ENCODE assay signal across 7 mouse cellular contexts in the genomic region with DNA sequence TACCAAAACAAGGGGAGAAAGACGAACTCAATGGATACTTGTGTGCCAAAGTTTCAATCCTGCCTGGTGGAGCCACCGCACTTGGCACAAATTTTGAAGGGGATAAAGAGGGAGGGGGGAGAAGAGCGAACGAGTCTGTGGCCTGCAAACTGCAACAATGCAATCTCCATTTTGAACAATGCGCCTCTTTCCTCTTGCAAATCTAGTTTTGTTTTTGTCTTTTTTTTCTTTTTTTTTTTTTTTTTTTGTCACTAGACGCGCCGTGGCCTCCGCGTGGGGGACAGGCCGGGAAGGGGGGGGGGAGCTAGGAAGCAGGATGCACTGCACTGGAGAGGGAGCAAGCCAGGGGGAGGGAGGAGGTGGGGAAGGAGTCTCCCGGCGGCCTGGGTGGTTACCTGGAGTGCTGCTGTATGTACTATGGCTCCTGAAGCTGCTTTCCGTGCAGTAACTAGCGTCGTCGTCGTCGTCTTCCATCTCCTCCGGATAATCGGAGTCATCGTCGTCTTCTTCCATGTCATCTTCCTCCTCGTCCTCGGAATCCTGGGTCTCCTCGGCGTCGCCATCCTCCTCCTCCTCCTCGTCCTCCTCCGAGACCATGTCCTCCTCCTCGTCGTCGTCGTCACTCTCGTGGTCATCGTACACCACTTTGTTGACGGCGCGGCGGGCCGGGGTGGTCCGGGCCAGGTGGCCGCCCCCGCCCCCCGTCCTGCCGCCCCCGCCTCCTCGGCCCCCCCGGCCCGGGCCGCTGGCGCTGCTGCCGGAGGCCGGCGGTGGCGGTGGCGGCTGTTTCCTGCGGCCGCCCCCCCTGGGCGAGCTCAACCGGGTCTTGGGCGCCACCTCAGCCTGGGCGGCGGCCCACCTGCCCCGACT. TPM values are rescaled to one million over a fixed set of nuclear protein-coding genes. Genes with fewer than 3 reads are reported as not detected.
A peak's percentile ranks its signal among the peaks of the same experiment; 100 is the strongest.
DNase-seq lines count a peak whose midpoint lies in the region; ATAC-seq and TF ChIP-seq lines count a peak whose summit lies in the region.

No protein-coding gene starts in this region.

- H3K9ac ChIP-seq in hindbrain, postnatal 0 days (replicated peaks; ENCODE audit: low read length): peak overlapping the region; percentile 97

- no peak for TF ChIP-seq CTCF in gastrocnemius, adult 2 months (IDR thresholded peaks at IDR 0.05)
- no peak for TF ChIP-seq CTCF in hindbrain, postnatal 0 days (IDR thresholded peaks at IDR 0.05; ENCODE audit: low read depth)

- H3K4me2 ChIP-seq in hindbrain, postnatal 0 days (ENCODE audit: low read depth, low read length): peak overlapping the region; percentile 95

- peak overlapping the region; percentile 94 for H3K4me3 ChIP-seq in gastrocnemius, adult 2 months
- H3K4me3 ChIP-seq in hindbrain, postnatal 0 days (ENCODE audit: low read length): peak overlapping the region; percentile 97

- peak overlapping the region; percentile 94 for H3K27ac ChIP-seq in gastrocnemius, adult 2 months
- peak overlapping the region; percentile 96 for H3K27ac ChIP-seq in hindbrain, postnatal 0 days

- no peaks in the 10 kb centered on the region for H3K9me3 ChIP-seq in hindbrain, postnatal 0 days (ENCODE audit: low read length)

- no peaks in the 10 kb centered on the region for H3K4me1 ChIP-seq in hindbrain, postnatal 0 days (ENCODE audit: insufficient read depth, low read length)

- H3K27me3 ChIP-seq in hindbrain, postnatal 0 days (ENCODE audit: insufficient read depth, low read length): no peaks in the 10 kb centered on the region

- H3K36me3 ChIP-seq in hindbrain, postnatal 0 days (ENCODE audit: insufficient read depth, low read length): no peaks in the 10 kb centered on the region

- DNase-seq in cerebellum, postnatal 4 days (ENCODE audit: low spot score in 2 of 2): peak; percentile 27 to 50
- peak; percentile 80 for DNase-seq in gastrocnemius, adult 2 months
- DNase-seq in hindbrain, postnatal 0 days (ENCODE audit: low spot score): peak; percentile 60
- DNase-seq in left cerebral cortex, postnatal 36 days (ENCODE audit: low spot score in 2 of 2): peak; percentile 54 to 68
- DNase-seq in mesoderm, embryonic 11.5 days (ENCODE audit: low read depth, low spot score): peak; percentile 71
- peak; percentile 43 for DNase-seq in right cerebral cortex, postnatal 4 days

- peak; percentile 41 for ATAC-seq in activated CD4-positive, CD25-positive, alpha-beta regulatory T cell, adult 4 months
- ATAC-seq in hindbrain, postnatal 0 days: peak; percentile 55; the same call in 1 of the 2 replicates

- WGBS in hindbrain, postnatal 0 days: under 1% methylated on average over 43 of the region's 65 CpGs

- intact Hi-C loops in gastrocnemius, adult 2 months (cut with DNase I): loop anchor here (2.0 to 5.0 kb wide), 2 partner anchors 18 to 34 kb away; no protein-coding TSS in a partner anchor
- intact Hi-C loops in left cerebral cortex, postnatal 36 days (cut with DNase I): no loop called here

RNA-seq across cellular contexts. Expression of a gene that starts 0.8 kb away (rescaled TPM):
- polyA plus RNA-seq in activated CD4-positive, CD25-positive, alpha-beta regulatory T cell, adult 4 months (2017; shearing (Covaris generic)): 10 to 100 TPM; 57.7 to 74.0 TPM
- total RNA-seq in gastrocnemius, adult 2 months (2021): 10 to 100 TPM; 22.4 to 24.2 TPM
- total RNA-seq in hindbrain, postnatal 0 days (2014; rRNA removed): 30.0 and 42.1 TPM in 2 replicates
- polyA plus RNA-seq in hindbrain, postnatal 0 days (2015; fragmentation: Nextera tagmentation; extraction: Ambion mirVana): 19.7 and 19.8 TPM in 2 replicates
- total RNA-seq in left cerebral cortex, postnatal 36 days (2021): 10 to 100 TPM; 56.4 to 71.3 TPM

RNA-seq across cellular contexts. Expression of a gene that starts 58.1 kb away (rescaled TPM):
- polyA plus RNA-seq in activated CD4-positive, CD25-positive, alpha-beta regulatory T cell, adult 4 months (2017; shearing (Covaris generic)): 10 to 100 TPM; 44.5 to 45.8 TPM
- 10 to 100 TPM; 13.6 to 15.4 TPM for total RNA-seq in gastrocnemius, adult 2 months (2021)
- 26.8 and 31.5 TPM in 2 replicates for total RNA-seq in hindbrain, postnatal 0 days (2014; rRNA removed)
- 33.5 and 35.3 TPM in 2 replicates for polyA plus RNA-seq in hindbrain, postnatal 0 days (2015; fragmentation: Nextera tagmentation; extraction: Ambion mirVana)
- 10 to 100 TPM; 22.9 to 27.6 TPM for total RNA-seq in left cerebral cortex, postnatal 36 days (2021)

Comparison
In these comparisons a context has a peak if more than half of its experiments do, and no peak if none do; other contexts are left out.
1. Peak in every context shown above with its lines: DNase-seq, ATAC-seq, H3K4me3 ChIP-seq and H3K27ac ChIP-seq.